Mouse (Mus musculus) midbrain, embryonic 13.5 days (tissue): Measurements from ENCODE around the gene Fyn. TPM values are rescaled to one million over a fixed set of nuclear protein-coding genes. Genes with fewer than 3 reads are reported as not detected.
A peak's percentile ranks its signal among the peaks of the same experiment; 100 is the strongest.

Experiments
- ATAC-seq: fragments of 200-750 bp; cut with Nextera tagmentation; 2 replicates; pipeline ENCODE4 v1.8.0; 2017; ENCODE audit warnings: mild to moderate bottlenecking, moderate TSS enrichment, moderate library complexity
- H3K27ac ChIP-seq: fragments of 300-500 bp; sonication (generic); 2 replicates; pipeline ENCODE4 v1.5.1; 2015; ENCODE audit warnings: inconsistent platforms, mild to moderate bottlenecking, moderate library complexity
- H3K27me3 ChIP-seq: fragments of 300-500 bp; sonication (generic); 2 replicates; pipeline ENCODE4 v1.6.1; 2015; ENCODE audit warnings: mild to moderate bottlenecking, inconsistent platforms
- H3K36me3 ChIP-seq: fragments of 300-500 bp; sonication (generic); 2 replicates; pipeline ENCODE4 v1.6.1; 2015; ENCODE audit warnings: mild to moderate bottlenecking, inconsistent platforms
- H3K4me1 ChIP-seq: fragments of 300-500 bp; sonication (generic); replicated peaks from 2 replicates; pipeline ENCODE4 v1.6.1; 2015; ENCODE audit warnings: inconsistent platforms
- H3K4me2 ChIP-seq: fragments of 300-500 bp; sonication (generic); replicated peaks from 2 replicates; pipeline ENCODE4 v1.6.1; 2015; ENCODE audit warnings: moderate library complexity, mild to moderate bottlenecking, inconsistent platforms
- H3K4me3 ChIP-seq: fragments of 300-500 bp; sonication (generic); replicated peaks from 2 replicates; pipeline ENCODE4 v1.5.1; 2015; ENCODE audit warnings: mild to moderate bottlenecking, inconsistent platforms
- H3K9ac ChIP-seq: fragments of 300-500 bp; sonication (generic); replicated peaks from 2 replicates; pipeline ENCODE4 v1.6.1; 2015; ENCODE audit warnings: mild to moderate bottlenecking, inconsistent platforms
- H3K9me3 ChIP-seq: fragments of 300-500 bp; sonication (generic); 2 replicates; pipeline ENCODE4 v1.6.1; 2016; ENCODE audit warnings: mild to moderate bottlenecking, inconsistent platforms
- WGBS: fragments of 180-500 bp; shearing (Covaris S2); methylation state at CpG from one replicate; pipeline ENCODE4 v1.1.7; 2015; 5-methylcytosine and 5-hydroxymethylcytosine counted together
- polyA plus RNA-seq: library from polyadenylated mRNA; unstranded; fragments of >200 nt; fragmentation: Nextera tagmentation; extraction: Ambion mirVana; gene quantifications from 2 replicates; pipeline ENCODE4 v1.2.1, GENCODE M21; 2015

Fyn gene
- polyA plus RNA-seq, result 62.4 and 64.8 TPM in 2 replicates

DNA sequence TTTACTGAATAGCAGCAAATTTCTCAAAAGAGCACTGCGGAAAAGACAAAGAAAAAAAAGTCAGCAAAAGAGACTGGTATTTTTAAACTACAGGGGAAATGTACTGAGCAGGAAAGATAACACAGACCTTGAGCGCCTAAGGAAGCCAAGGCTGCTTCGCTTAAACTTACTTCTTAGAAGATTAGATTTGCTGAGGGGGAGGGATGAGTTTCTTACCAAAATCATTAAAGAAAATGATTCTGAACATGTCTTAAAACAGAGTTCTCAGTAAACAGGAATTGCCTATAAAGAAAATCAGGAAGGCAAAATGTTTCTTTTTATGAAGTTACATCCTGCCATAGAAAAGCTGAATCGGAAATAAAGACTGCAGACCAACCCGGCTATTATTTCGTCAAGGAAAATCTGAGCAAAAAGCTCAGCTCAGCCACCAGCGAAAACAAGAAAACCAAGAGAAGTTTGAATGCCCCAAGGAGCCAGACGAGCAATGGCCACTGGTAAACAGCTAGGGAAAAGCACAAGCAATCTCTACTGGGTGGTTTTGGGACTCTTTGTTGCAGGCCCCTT, at the start of gene Fyn:
Gene Fyn (plus strand): TSS at position 284 of the 564 bp plus-strand sequence.
- 42% methylated on average over 8 of the region's 8 CpGs for WGBS
- Histone ChIP-seq H3K4me1 (peaks cover 36% of the 10 kb centered on the region), H3K9me3 (no peaks in the 10 kb centered on the region), H3K27me3 (peaks cover 3% of the 10 kb centered on the region; the same call in 1 of the 2 replicates), H3K36me3 (no peaks in the 10 kb centered on the region), H3K4me3 (peak within 1 kb of the TSS; percentile 96), H3K4me2 (peak within 1 kb of the TSS; percentile 74), H3K9ac (peak within 1 kb of the TSS; percentile 100), H3K27ac (peak within 1 kb of the TSS; percentile 99)
- no peak for ATAC-seq

- H3K9me3 ChIP-seq, result no peaks in the 10 kb centered on the region
- no peaks in the 10 kb centered on the region for H3K27me3 ChIP-seq
- no peak overlapping the region for H3K4me3 ChIP-seq
- peak overlapping the region; percentile 14 for H3K4me2 ChIP-seq
- no peaks in the 10 kb centered on the region for H3K36me3 ChIP-seq
- H3K27ac ChIP-seq, result peak overlapping the region; percentile 68
- 67% methylated on average over 17 of the region's 17 CpGs for WGBS
- peaks cover 16% of the 10 kb centered on the region for H3K4me1 ChIP-seq
- peak; percentile 89 for ATAC-seq
- no peak overlapping the region for H3K9ac ChIP-seq
Measured at GRCm38 (mm10) chr10:39320798-39321622, 47.6 kb upstream of the Fyn start.

DNA sequence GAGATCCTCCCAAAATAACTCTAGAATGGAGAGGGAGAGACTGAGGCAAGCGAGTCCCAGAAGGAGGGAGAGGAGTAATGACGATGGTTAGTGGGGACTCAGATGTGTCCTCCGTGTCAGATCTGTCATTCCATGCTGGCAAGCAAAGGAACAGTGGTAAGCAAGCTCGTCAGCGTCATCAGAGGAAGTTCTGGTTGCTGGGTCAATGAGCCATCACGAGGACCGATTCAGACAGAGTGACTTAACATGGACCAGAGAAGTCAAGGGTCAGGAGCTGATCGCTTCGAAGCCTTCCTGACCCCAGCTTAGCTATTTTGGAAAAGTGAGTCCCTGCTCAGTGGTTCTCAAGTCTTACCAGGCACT, 47.1 kb upstream of the Fyn start:
- Histone ChIP-seq H3K27me3 (no peaks in the 10 kb centered on the region), H3K9me3 (no peaks in the 10 kb centered on the region), H3K36me3 (no peaks in the 10 kb centered on the region), H3K4me1 (peaks cover 16% of the 10 kb centered on the region), H3K27ac (no peak overlapping the region), H3K4me3 (no peak overlapping the region), H3K9ac (no peak overlapping the region), H3K4me2 (peak overlapping the region; percentile 14; the same call in 1 of the 2 replicates)
- ATAC-seq, result no peak
- whole genome bisulfite sequencing, result 81% methylated on average over 9 of the region's 9 CpGs

DNA sequence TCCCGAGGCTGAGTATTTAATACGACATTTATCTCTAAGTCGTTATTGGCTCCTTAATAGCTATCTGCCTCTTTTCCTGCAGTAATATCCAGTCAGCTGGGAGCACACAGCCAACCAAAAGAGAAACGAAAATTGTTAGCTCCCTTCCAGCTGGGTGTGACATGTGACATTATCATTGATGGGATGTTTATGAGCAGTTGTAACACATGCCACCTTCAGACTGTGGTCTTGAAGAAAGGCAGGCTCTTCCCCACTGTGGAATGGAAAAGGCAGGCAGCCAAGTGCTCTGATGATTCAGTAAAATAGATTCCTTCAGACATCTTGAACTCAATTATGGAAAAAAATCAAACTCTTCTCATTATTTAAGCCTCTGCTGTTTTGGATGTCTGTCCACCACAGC, 46.5 kb upstream of the Fyn start:
- no peaks in the 10 kb centered on the region for H3K27me3 ChIP-seq
- no peak for ATAC-seq
- H3K4me1 ChIP-seq, result peaks cover 16% of the 10 kb centered on the region
- 77% methylated on average over 4 of the region's 4 CpGs for WGBS
- H3K27ac ChIP-seq, result no peak overlapping the region
- no peak overlapping the region for H3K4me3 ChIP-seq
- no peak overlapping the region for H3K9ac ChIP-seq
- no peak overlapping the region for H3K4me2 ChIP-seq
- no peaks in the 10 kb centered on the region for H3K9me3 ChIP-seq
- H3K36me3 ChIP-seq, result no peaks in the 10 kb centered on the region

DNA sequence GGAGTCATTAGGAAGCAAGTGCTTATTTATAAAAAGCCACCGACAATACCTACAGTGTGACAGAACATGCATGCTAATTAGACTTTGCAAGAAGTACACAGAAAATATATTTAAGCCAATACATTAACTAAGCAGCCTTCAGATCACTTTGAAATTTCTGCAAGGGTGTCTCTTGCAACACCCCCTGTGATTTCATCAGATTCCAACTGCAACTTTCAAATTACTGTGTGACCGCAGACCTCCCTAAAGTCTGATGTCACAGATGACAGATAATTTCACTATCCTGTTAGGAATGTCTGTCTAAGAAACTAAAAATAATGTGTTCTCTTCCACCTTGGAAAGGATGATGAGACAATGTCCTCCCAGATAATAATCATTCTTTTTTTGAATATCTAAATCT, 44.4 kb upstream of the Fyn start:
- no peak overlapping the region for H3K4me2 ChIP-seq
- H3K27ac ChIP-seq, result no peak overlapping the region
- peaks cover 16% of the 10 kb centered on the region for H3K4me1 ChIP-seq
- 89% methylated on average over 2 of the region's 2 CpGs for WGBS
- H3K9me3 ChIP-seq, result no peaks in the 10 kb centered on the region
- H3K9ac ChIP-seq, result no peak overlapping the region
- no peaks in the 10 kb centered on the region for H3K27me3 ChIP-seq
- no peaks in the 10 kb centered on the region for H3K36me3 ChIP-seq
- ATAC-seq, result no peak
- no peak overlapping the region for H3K4me3 ChIP-seq

GRCm38 (mm10) chr10:39328661-39329060, 40.0 kb upstream of the Fyn start:
- peaks cover 8% of the 10 kb centered on the region for H3K9me3 ChIP-seq
- H3K27ac ChIP-seq, result no peak overlapping the region
- H3K36me3 ChIP-seq, result no peaks in the 10 kb centered on the region
- H3K4me1 ChIP-seq, result no peaks in the 10 kb centered on the region
- H3K4me3 ChIP-seq, result no peak overlapping the region
- WGBS, result 88% methylated on average over 2 of the region's 2 CpGs
- no peak overlapping the region for H3K9ac ChIP-seq
- no peaks in the 10 kb centered on the region for H3K27me3 ChIP-seq
- no peak for ATAC-seq
- H3K4me2 ChIP-seq, result no peak overlapping the region

- H3K27ac ChIP-seq, result no peak overlapping the region
- 47% methylated on average over 3 of the region's 3 CpGs for WGBS
- H3K4me2 ChIP-seq, result no peak overlapping the region
- no peaks in the 10 kb centered on the region for H3K36me3 ChIP-seq
- H3K9me3 ChIP-seq, result peaks cover 8% of the 10 kb centered on the region
- no peak overlapping the region for H3K4me3 ChIP-seq
- no peaks in the 10 kb centered on the region for H3K27me3 ChIP-seq
- H3K4me1 ChIP-seq, result 0 out of 2 replicates have a peak, but pooled peaks cover 3% of the 10 kb centered on the region
- no peak for ATAC-seq
- no peak overlapping the region for H3K9ac ChIP-seq
Measured at GRCm38 (mm10) chr10:39334320-39334719, 34.3 kb upstream of the Fyn start.

- Histone ChIP-seq H3K4me3 (no peak overlapping the region), H3K27ac (no peak overlapping the region), H3K4me2 (no peak overlapping the region), H3K9ac (no peak overlapping the region), H3K36me3 (no peaks in the 10 kb centered on the region), H3K27me3 (no peaks in the 10 kb centered on the region), H3K4me1 (0 out of 2 replicates have a peak, but pooled peaks cover 3% of the 10 kb centered on the region), H3K9me3 (peaks cover 8% of the 10 kb centered on the region)
- ATAC-seq, result no peak
Measured at GRCm38 (mm10) chr10:39335880-39336279, 32.8 kb upstream of the Fyn start.

- H3K9me3 ChIP-seq, result no peaks in the 10 kb centered on the region
- H3K9ac ChIP-seq, result no peak overlapping the region
- no peak overlapping the region for H3K4me2 ChIP-seq
- ATAC-seq, result no peak
- H3K4me1 ChIP-seq, result 0 out of 2 replicates have a peak, but pooled peaks cover under 1% of the 10 kb centered on the region
- H3K36me3 ChIP-seq, result no peaks in the 10 kb centered on the region
- 76% methylated on average over 2 of the region's 2 CpGs for WGBS
- H3K27me3 ChIP-seq, result no peaks in the 10 kb centered on the region
- no peak overlapping the region for H3K4me3 ChIP-seq
- H3K27ac ChIP-seq, result no peak overlapping the region
Measured at GRCm38 (mm10) chr10:39339189-39339968, 29.3 kb upstream of the Fyn start.

DNA sequence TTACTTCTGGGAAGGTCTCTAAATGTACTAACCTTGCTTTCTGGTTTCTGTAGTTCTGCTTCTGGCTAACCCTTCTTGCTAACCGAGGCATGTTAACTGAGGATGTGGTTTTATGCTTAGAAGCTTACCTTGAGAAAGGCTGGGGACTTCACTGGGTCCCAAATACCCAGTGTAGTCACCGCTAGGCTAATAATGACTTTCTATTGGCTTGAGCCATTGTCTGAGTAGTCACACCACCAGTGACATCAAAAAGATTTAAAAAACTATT, 28.8 kb upstream of the Fyn start:
- H3K27ac ChIP-seq, result no peak overlapping the region
- H3K4me2 ChIP-seq, result no peak overlapping the region
- no peaks in the 10 kb centered on the region for H3K4me1 ChIP-seq
- H3K9me3 ChIP-seq, result no peaks in the 10 kb centered on the region
- no peak overlapping the region for H3K4me3 ChIP-seq
- no peak for ATAC-seq
- H3K27me3 ChIP-seq, result no peaks in the 10 kb centered on the region
- H3K36me3 ChIP-seq, result no peaks in the 10 kb centered on the region
- 86% methylated on average over 2 of the region's 2 CpGs for WGBS
- H3K9ac ChIP-seq, result no peak overlapping the region

DNA sequence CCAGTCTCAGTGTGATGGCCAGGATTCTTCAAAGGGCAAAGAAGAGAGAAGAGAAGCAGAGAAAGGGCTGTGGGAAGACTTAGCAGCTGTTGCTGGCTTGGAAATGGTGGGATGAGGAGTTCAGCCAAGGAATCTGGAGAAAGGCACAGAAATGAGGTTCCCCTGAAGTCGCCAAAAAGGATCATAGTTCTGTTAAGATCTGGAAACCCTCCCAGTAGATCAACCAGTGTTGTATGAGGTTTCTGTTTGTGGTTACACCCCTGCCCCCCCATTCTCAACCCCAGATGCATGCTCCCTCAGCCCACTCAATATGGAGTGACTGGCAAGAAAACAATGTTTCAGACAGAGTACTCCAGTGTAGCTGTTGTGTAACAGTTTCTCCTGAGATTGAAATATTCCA, 25.1 kb upstream of the Fyn start:
- Histone ChIP-seq H3K9me3 (no peaks in the 10 kb centered on the region), H3K9ac (no peak overlapping the region), H3K4me2 (no peak overlapping the region), H3K4me3 (no peak overlapping the region), H3K4me1 (no peaks in the 10 kb centered on the region), H3K27ac (no peak overlapping the region), H3K27me3 (no peaks in the 10 kb centered on the region), H3K36me3 (no peaks in the 10 kb centered on the region)
- WGBS, result 94% methylated on average over 1 of the region's 1 CpGs
- no peak for ATAC-seq

GRCm38 (mm10) chr10:39345921-39346320, 22.7 kb upstream of the Fyn start:
- Histone ChIP-seq H3K9ac (no peak overlapping the region), H3K4me1 (no peaks in the 10 kb centered on the region), H3K27me3 (no peaks in the 10 kb centered on the region), H3K27ac (no peak overlapping the region), H3K36me3 (no peaks in the 10 kb centered on the region), H3K4me2 (no peak overlapping the region), H3K9me3 (no peaks in the 10 kb centered on the region), H3K4me3 (no peak overlapping the region)
- 62% methylated on average over 1 of the region's 1 CpGs for WGBS
- no peak for ATAC-seq
